Mouse (Mus musculus): ENCODE data around the gene Creb3l4.

DNA sequence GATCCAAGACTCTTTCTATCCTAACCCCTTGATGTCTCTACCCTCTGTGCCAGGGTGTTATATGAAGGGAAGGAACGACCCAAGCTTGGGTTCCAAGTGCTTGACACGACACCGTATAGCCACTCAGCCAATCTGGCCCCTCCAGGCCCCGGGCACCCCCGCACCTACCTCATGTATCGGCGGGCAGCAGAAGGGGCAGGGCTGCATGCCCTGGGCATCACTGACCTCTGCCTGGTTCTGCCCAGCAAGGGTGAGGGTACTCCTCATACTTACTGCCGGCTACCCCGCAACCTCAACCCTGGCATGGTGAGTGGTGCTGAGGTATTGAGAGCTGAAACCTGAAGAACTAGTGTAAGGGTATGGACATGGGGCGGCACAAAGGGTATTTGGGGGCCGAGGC, 24.9 kb upstream of the Creb3l4 start:
- no peak for TF ChIP-seq POLR2A (IDR thresholded peaks at IDR 0.05; ENCODE audit: control insufficient read depth in 1 of 2, insufficient read depth in 1 of 2, low read depth in 1 of 2, low read length in 2 of 2, poor library complexity in 1 of 2)
- no peak for TF ChIP-seq GATA1 (IDR thresholded peaks at IDR 0.05; ENCODE audit: low read depth, low read length)
- TF ChIP-seq CTCF (IDR thresholded peaks at IDR 0.05 in 2 of 3, conservative IDR thresholded peaks at IDR 0.05 in 1 of 3; ENCODE audit: control insufficient read depth in 1 of 3, insufficient read depth in 1 of 3, low read depth in 2 of 3, low read length in 3 of 3, poor library complexity in 1 of 3, severe bottlenecking in 1 of 3): no peak
- TF ChIP-seq SIN3A (IDR thresholded peaks at IDR 0.05; ENCODE audit: low read length): no peak
- no peak for TF ChIP-seq HCFC1 (IDR thresholded peaks at IDR 0.05; ENCODE audit: low read depth, low read length)
